Mouse (Mus musculus): ENCODE measurements around the gene Pter.

- TF ChIP-seq CTCF (IDR thresholded peaks at IDR 0.05) (no peak), EP300 (IDR thresholded peaks at IDR 0.05) (no peak)
Measured at GRCm38 (mm10) chr2:13009261-13009972, 85.6 kb downstream of the Pter start.

Measured in lung, postnatal 0 days (tissue).